Mouse (Mus musculus): Measurements from ENCODE around the gene Pias4. TPM values are rescaled to one million over a fixed set of nuclear protein-coding genes. Genes with fewer than 3 reads are reported as not detected.

The Pias4 gene
- polyA plus RNA-seq, 1 experiment: 13.4 TPM

DNA sequence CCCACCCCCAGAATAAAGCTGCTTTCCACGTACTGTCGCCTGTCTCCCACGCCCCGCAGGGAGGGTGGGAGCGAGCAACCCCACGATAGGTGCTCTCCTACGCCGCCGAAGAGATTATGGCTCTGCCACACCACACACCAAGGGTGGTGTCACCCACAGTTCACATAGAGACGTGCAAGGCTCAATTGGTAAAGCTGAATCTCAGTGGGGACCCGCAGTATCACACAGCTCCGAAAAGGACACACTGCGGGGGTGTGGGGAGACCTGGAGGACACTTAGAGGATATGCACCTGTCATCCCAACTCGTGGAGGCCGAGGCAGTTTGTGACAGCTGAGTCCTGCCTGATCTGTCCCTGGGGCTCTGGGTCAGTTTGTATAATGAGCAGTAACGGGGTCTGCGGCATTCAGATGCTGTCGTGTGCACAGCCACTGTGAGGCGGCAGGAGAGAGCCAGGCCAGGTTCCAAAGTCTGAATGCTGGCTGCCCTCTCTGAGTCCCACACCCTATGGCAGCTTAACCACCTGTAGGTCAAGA lies 25.3 kb upstream of the Pias4 start:
- H3K4me1 ChIP-seq (ENCODE audit: control insufficient read depth): peaks cover 60% of the 10 kb centered on the region
- peak overlapping the region; percentile 82 for H3K4me3 ChIP-seq (replicated peaks)
- peaks cover 55% of the 10 kb centered on the region for H3K27me3 ChIP-seq (ENCODE audit: control insufficient read depth)
- H3K9me3 ChIP-seq (ENCODE audit: control insufficient read depth, low read length): peaks cover 3% of the 10 kb centered on the region; the same call in 1 of the 2 replicates
- no peak for TF ChIP-seq GATA1 (IDR thresholded peaks at IDR 0.05; ENCODE audit: low read length)
- no peak for TF ChIP-seq TAL1 (IDR thresholded peaks at IDR 0.05; ENCODE audit: low read length)
- H3K36me3 ChIP-seq (ENCODE audit: control insufficient read depth): peaks cover 28% of the 10 kb centered on the region

DNA sequence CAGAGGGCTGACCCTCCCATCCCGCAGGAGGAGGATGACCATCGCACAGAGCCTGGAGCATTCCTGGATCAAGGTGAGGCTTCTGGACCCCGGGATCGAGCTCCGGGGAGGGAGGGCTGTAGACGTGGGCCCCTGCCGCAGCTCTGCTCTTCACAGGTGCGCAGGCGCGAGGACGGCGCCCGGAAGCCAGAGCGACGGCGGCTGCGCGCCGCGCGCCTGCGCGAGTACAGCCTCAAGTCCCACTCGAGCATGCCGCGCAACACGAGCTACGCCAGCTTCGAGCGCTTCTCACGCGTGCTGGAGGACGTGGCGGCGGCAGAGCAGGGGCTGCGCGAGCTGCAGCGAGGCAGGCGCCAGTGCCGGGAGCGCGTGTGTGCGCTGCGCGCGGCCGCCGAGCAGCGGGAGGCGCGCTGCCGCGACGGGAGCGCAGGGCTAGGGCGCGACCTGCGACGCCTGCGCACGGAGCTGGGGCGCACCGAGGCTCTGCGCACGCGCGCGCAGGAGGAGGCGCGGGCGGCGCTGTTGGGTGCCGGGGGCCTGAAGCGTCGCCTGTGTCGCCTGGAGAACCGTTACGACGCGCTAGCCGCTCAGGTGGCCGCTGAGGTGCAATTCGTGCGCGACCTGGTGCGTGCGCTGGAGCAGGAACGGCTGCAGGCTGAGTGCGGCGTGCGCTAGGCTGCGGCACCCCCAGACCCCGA lies 24.7 kb upstream of the Pias4 start:
- H3K9me3 ChIP-seq (ENCODE audit: control insufficient read depth, low read length): peaks cover 3% of the 10 kb centered on the region; the same call in 1 of the 2 replicates
- peaks cover 60% of the 10 kb centered on the region for H3K4me1 ChIP-seq (ENCODE audit: control insufficient read depth)
- H3K4me3 ChIP-seq (replicated peaks): peak overlapping the region; percentile 82
- H3K27me3 ChIP-seq (ENCODE audit: control insufficient read depth): peaks cover 52% of the 10 kb centered on the region
- H3K36me3 ChIP-seq (ENCODE audit: control insufficient read depth): peaks cover 29% of the 10 kb centered on the region
- TF ChIP-seq TAL1 (IDR thresholded peaks at IDR 0.05; ENCODE audit: low read length) (no peak), GATA1 (IDR thresholded peaks at IDR 0.05; ENCODE audit: low read length) (no peak)

- TF ChIP-seq GATA1 (IDR thresholded peaks at IDR 0.05; ENCODE audit: low read length) (no peak), TAL1 (IDR thresholded peaks at IDR 0.05; ENCODE audit: low read length) (no peak)
- H3K4me3 ChIP-seq (replicated peaks): no peak overlapping the region
- H3K4me1 ChIP-seq (ENCODE audit: control insufficient read depth): peaks cover 63% of the 10 kb centered on the region
- peaks cover 39% of the 10 kb centered on the region for H3K36me3 ChIP-seq (ENCODE audit: control insufficient read depth)
- peaks cover 42% of the 10 kb centered on the region for H3K27me3 ChIP-seq (ENCODE audit: control insufficient read depth)
- H3K9me3 ChIP-seq (ENCODE audit: control insufficient read depth, low read length): peaks cover 3% of the 10 kb centered on the region; the same call in 1 of the 2 replicates
These were observed 23.7 kb upstream of the Pias4 start for GRCm38 (mm10) chr10:81191342-81191982.

- Histone ChIP-seq H3K4me3 (replicated peaks) (no peak overlapping the region), H3K36me3 (ENCODE audit: control insufficient read depth) (peaks cover 41% of the 10 kb centered on the region), H3K9me3 (ENCODE audit: control insufficient read depth, low read length) (peaks cover 3% of the 10 kb centered on the region; the same call in 1 of the 2 replicates), H3K4me1 (ENCODE audit: control insufficient read depth) (peaks cover 63% of the 10 kb centered on the region), H3K27me3 (ENCODE audit: control insufficient read depth) (peaks cover 37% of the 10 kb centered on the region)
- no peak for TF ChIP-seq TAL1 (IDR thresholded peaks at IDR 0.05; ENCODE audit: low read length)
- TF ChIP-seq GATA1 (IDR thresholded peaks at IDR 0.05; ENCODE audit: low read length): no peak
These were observed 23.2 kb upstream of the Pias4 start for GRCm38 (mm10) chr10:81190912-81191321.

DNA sequence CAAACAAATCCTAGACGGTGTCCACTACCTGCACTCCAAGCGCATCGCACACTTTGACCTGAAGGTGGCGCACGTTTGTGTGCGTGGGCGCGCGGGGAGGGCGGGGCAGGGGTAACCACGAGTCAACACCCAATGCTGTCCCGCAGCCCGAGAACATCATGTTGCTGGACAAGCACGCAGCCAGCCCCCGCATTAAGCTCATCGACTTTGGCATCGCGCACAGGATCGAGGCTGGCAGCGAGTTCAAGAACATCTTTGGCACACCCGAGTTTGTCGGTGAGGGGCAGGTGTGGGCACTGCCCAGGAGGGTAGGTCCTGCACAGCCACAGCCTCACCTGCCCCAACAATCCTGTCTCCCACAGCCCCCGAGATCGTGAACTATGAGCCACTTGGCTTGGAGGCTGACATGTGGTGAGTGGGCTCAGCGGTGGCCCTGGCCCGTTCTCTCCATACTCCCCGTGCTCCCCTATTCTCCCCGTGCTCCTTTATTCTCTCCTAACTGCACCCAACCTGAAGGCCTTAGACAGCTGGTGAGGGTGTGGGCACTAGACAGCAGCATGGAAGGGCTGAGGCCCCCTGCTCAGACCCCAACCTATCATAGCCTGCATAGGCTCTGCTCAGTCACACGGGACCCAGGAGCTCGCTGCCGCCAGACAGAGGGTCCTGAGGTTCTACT lies 22.7 kb upstream of the Pias4 start:
- H3K36me3 ChIP-seq (ENCODE audit: control insufficient read depth): peaks cover 45% of the 10 kb centered on the region

DNA sequence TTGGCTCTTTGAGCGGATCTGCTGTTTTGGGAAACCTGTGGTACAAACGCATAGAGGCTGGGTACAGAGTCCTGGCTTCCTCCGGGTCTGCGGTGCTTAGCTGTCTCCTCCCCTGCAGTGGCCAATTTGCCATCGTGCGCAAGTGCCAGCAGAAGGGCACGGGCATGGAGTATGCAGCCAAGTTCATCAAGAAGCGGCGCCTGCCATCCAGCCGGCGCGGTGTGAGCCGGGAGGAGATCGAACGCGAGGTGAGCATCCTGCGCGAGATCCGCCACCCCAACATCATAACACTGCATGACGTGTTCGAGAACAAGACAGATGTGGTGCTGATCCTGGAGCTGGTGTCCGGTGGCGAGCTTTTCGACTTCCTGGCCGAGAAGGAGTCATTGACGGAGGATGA lies 22.1 kb upstream of the Pias4 start:
- TF ChIP-seq GATA1 (IDR thresholded peaks at IDR 0.05; ENCODE audit: low read length) (no peak), TAL1 (IDR thresholded peaks at IDR 0.05; ENCODE audit: low read length) (no peak)
- Histone ChIP-seq H3K4me3 (replicated peaks) (no peak overlapping the region), H3K4me1 (ENCODE audit: control insufficient read depth) (peaks cover 59% of the 10 kb centered on the region), H3K36me3 (ENCODE audit: control insufficient read depth) (peaks cover 50% of the 10 kb centered on the region), H3K27me3 (ENCODE audit: control insufficient read depth) (peaks cover 26% of the 10 kb centered on the region), H3K9me3 (ENCODE audit: control insufficient read depth, low read length) (peaks cover 3% of the 10 kb centered on the region; the same call in 1 of the 2 replicates)

More for the DNA sequence above, 22.7 kb upstream of the Pias4 start:
- no peak for TF ChIP-seq TAL1 (IDR thresholded peaks at IDR 0.05; ENCODE audit: low read length)
- no peak for TF ChIP-seq GATA1 (IDR thresholded peaks at IDR 0.05; ENCODE audit: low read length)
- Histone ChIP-seq H3K4me1 (ENCODE audit: control insufficient read depth) (peaks cover 59% of the 10 kb centered on the region), H3K27me3 (ENCODE audit: control insufficient read depth) (peaks cover 32% of the 10 kb centered on the region), H3K4me3 (replicated peaks) (no peak overlapping the region), H3K9me3 (ENCODE audit: control insufficient read depth, low read length) (peaks cover 3% of the 10 kb centered on the region; the same call in 1 of the 2 replicates)

GRCm38 (mm10) chr10:81187161-81187560 lies 19.4 kb upstream of the Pias4 start:
- H3K9me3 ChIP-seq (ENCODE audit: control insufficient read depth, low read length): no peaks in the 10 kb centered on the region
- H3K4me1 ChIP-seq (ENCODE audit: control insufficient read depth): peaks cover 60% of the 10 kb centered on the region
- H3K4me3 ChIP-seq (replicated peaks): no peak overlapping the region
- no peaks in the 10 kb centered on the region for H3K27me3 ChIP-seq (ENCODE audit: control insufficient read depth)
- peaks cover 70% of the 10 kb centered on the region for H3K36me3 ChIP-seq (ENCODE audit: control insufficient read depth)
- no peak for TF ChIP-seq GATA1 (IDR thresholded peaks at IDR 0.05; ENCODE audit: low read length)
- no peak for TF ChIP-seq TAL1 (IDR thresholded peaks at IDR 0.05; ENCODE audit: low read length)

GRCm38 (mm10) chr10:81184765-81185164 lies 17.0 kb upstream of the Pias4 start:
- Histone ChIP-seq H3K4me3 (replicated peaks) (no peak overlapping the region), H3K27me3 (ENCODE audit: control insufficient read depth) (no peaks in the 10 kb centered on the region), H3K4me1 (ENCODE audit: control insufficient read depth) (peaks cover 57% of the 10 kb centered on the region), H3K9me3 (ENCODE audit: control insufficient read depth, low read length) (no peaks in the 10 kb centered on the region), H3K36me3 (ENCODE audit: control insufficient read depth) (peaks cover 75% of the 10 kb centered on the region)
- TF ChIP-seq TAL1 (IDR thresholded peaks at IDR 0.05; ENCODE audit: low read length): no peak
- no peak for TF ChIP-seq GATA1 (IDR thresholded peaks at IDR 0.05; ENCODE audit: low read length)
